Mouse (Mus musculus): ENCODE measurements at regions not wholly inside any gene's neighbourhood (a gene's known extent, or its start where the extent isn't known, plus 50 kb on each side); places are given as distances from the start of the nearest gene placed in this dataset.

GRCm38 (mm10) chr12:114564329-114564728, 1020.6 kb downstream of the Adam6a start:
- Histone ChIP-seq H3K36me3 (ENCODE audit: control insufficient read depth, insufficient read depth, low read length) (no peaks in the 10 kb centered on the region), H3K27ac (ENCODE audit: insufficient read depth, low read length) (no peak overlapping the region), H3K27me3 (ENCODE audit: control insufficient read depth, insufficient read depth, low read length) (no peaks in the 10 kb centered on the region), H3K4me3 (ENCODE audit: extremely low read depth, insufficient read depth, insufficient read length) (no peak overlapping the region), H3K4me1 (ENCODE audit: control insufficient read depth, insufficient read depth, insufficient read length) (peaks cover 7% of the 10 kb centered on the region; the same call in 1 of the 2 replicates)
- TF ChIP-seq POLR2A (IDR thresholded peaks at IDR 0.05; ENCODE audit: low read depth, low read length) (no peak), CTCF (IDR thresholded peaks at IDR 0.05; ENCODE audit: extremely low read depth, insufficient read depth, insufficient read length, insufficient replicate concordance) (no peak)
- 31% methylated on average over 2 of the region's 2 CpGs for WGBS
- DNase-seq (ENCODE audit: low read depth in 1 of 2, low spot score in 2 of 2) = no peak

- 31% methylated on average over 1 of the region's 1 CpGs for WGBS
- Histone ChIP-seq H3K4me3 (ENCODE audit: extremely low read depth, insufficient read depth, insufficient read length) (no peak overlapping the region), H3K36me3 (ENCODE audit: control insufficient read depth, insufficient read depth, low read length) (no peaks in the 10 kb centered on the region), H3K4me1 (ENCODE audit: control insufficient read depth, insufficient read depth, insufficient read length) (no peaks in the 10 kb centered on the region), H3K27ac (ENCODE audit: insufficient read depth, low read length) (no peak overlapping the region), H3K27me3 (ENCODE audit: control insufficient read depth, insufficient read depth, low read length) (no peaks in the 10 kb centered on the region)
- TF ChIP-seq CTCF (IDR thresholded peaks at IDR 0.05; ENCODE audit: extremely low read depth, insufficient read depth, insufficient read length, insufficient replicate concordance) (no peak), POLR2A (IDR thresholded peaks at IDR 0.05; ENCODE audit: low read depth, low read length) (no peak)
- no peak for DNase-seq (ENCODE audit: low read depth in 1 of 2, low spot score in 2 of 2)
Observed at GRCm38 (mm10) chr12:114583371-114583770, 1039.7 kb downstream of the Adam6a start.

- peak; percentile 57 to 62 for DNase-seq (ENCODE audit: low read depth in 1 of 2, low spot score in 2 of 2)
- 14% methylated on average over 2 of the region's 2 CpGs for WGBS
- H3K4me1 ChIP-seq (ENCODE audit: control insufficient read depth, insufficient read depth, insufficient read length) = no peaks in the 10 kb centered on the region
- H3K4me3 ChIP-seq (ENCODE audit: extremely low read depth, insufficient read depth, insufficient read length) = no peak overlapping the region
- TF ChIP-seq POLR2A (IDR thresholded peaks at IDR 0.05; ENCODE audit: low read depth, low read length) = no peak
- TF ChIP-seq CTCF (IDR thresholded peaks at IDR 0.05; ENCODE audit: extremely low read depth, insufficient read depth, insufficient read length, insufficient replicate concordance) = peak; percentile 38; the same call in 1 of the 2 replicates
- no peaks in the 10 kb centered on the region for H3K27me3 ChIP-seq (ENCODE audit: control insufficient read depth, insufficient read depth, low read length)
- no peak overlapping the region for H3K27ac ChIP-seq (ENCODE audit: insufficient read depth, low read length)
- H3K36me3 ChIP-seq (ENCODE audit: control insufficient read depth, insufficient read depth, low read length) = no peaks in the 10 kb centered on the region
Observed at GRCm38 (mm10) chr12:114587227-114587626, 1043.5 kb downstream of the Adam6a start.

- Histone ChIP-seq H3K36me3 (ENCODE audit: control insufficient read depth, insufficient read depth, low read length) (no peaks in the 10 kb centered on the region), H3K27ac (ENCODE audit: insufficient read depth, low read length) (no peak overlapping the region), H3K4me3 (ENCODE audit: extremely low read depth, insufficient read depth, insufficient read length) (no peak overlapping the region), H3K27me3 (ENCODE audit: control insufficient read depth, insufficient read depth, low read length) (no peaks in the 10 kb centered on the region), H3K4me1 (ENCODE audit: control insufficient read depth, insufficient read depth, insufficient read length) (no peaks in the 10 kb centered on the region)
- WGBS = 28% methylated on average over 1 of the region's 1 CpGs
- no peak for TF ChIP-seq CTCF (IDR thresholded peaks at IDR 0.05; ENCODE audit: extremely low read depth, insufficient read depth, insufficient read length, insufficient replicate concordance)
- TF ChIP-seq POLR2A (IDR thresholded peaks at IDR 0.05; ENCODE audit: low read depth, low read length) = no peak
- no peak for DNase-seq (ENCODE audit: low read depth in 1 of 2, low spot score in 2 of 2)
Observed at GRCm38 (mm10) chr12:114597672-114598071, 1054.0 kb downstream of the Adam6a start.

GRCm38 (mm10) chr12:114609171-114609570, 1065.5 kb downstream of the Adam6a start:
- no peak overlapping the region for H3K4me3 ChIP-seq (ENCODE audit: extremely low read depth, insufficient read depth, insufficient read length)
- H3K27me3 ChIP-seq (ENCODE audit: control insufficient read depth, insufficient read depth, low read length) = no peaks in the 10 kb centered on the region
- no peaks in the 10 kb centered on the region for H3K36me3 ChIP-seq (ENCODE audit: control insufficient read depth, insufficient read depth, low read length)
- no peak overlapping the region for H3K27ac ChIP-seq (ENCODE audit: insufficient read depth, low read length)
- peaks cover 2% of the 10 kb centered on the region for H3K4me1 ChIP-seq (ENCODE audit: control insufficient read depth, insufficient read depth, insufficient read length)
- no peak for DNase-seq (ENCODE audit: low read depth in 1 of 2, low spot score in 2 of 2)
- TF ChIP-seq CTCF (IDR thresholded peaks at IDR 0.05; ENCODE audit: extremely low read depth, insufficient read depth, insufficient read length, insufficient replicate concordance) = no peak
- TF ChIP-seq POLR2A (IDR thresholded peaks at IDR 0.05; ENCODE audit: low read depth, low read length) = no peak

- 50% methylated on average over 2 of the region's 2 CpGs for WGBS
- H3K4me1 ChIP-seq (ENCODE audit: control insufficient read depth, insufficient read depth, insufficient read length) = peaks cover 2% of the 10 kb centered on the region
- H3K36me3 ChIP-seq (ENCODE audit: control insufficient read depth, insufficient read depth, low read length) = no peaks in the 10 kb centered on the region
- no peak overlapping the region for H3K4me3 ChIP-seq (ENCODE audit: extremely low read depth, insufficient read depth, insufficient read length)
- peak in 1 of 2 experiments; percentile 16 for DNase-seq (ENCODE audit: low read depth in 1 of 2, low spot score in 2 of 2)
- no peak overlapping the region for H3K27ac ChIP-seq (ENCODE audit: insufficient read depth, low read length)
- TF ChIP-seq CTCF (IDR thresholded peaks at IDR 0.05; ENCODE audit: extremely low read depth, insufficient read depth, insufficient read length, insufficient replicate concordance) (no peak), POLR2A (IDR thresholded peaks at IDR 0.05; ENCODE audit: low read depth, low read length) (no peak)
- no peaks in the 10 kb centered on the region for H3K27me3 ChIP-seq (ENCODE audit: control insufficient read depth, insufficient read depth, low read length)
Observed at GRCm38 (mm10) chr12:114612108-114612507, 1068.4 kb downstream of the Adam6a start.

GRCm38 (mm10) chr12:114615179-114615578, 1071.5 kb downstream of the Adam6a start:
- H3K36me3 ChIP-seq (ENCODE audit: control insufficient read depth, insufficient read depth, low read length) = no peaks in the 10 kb centered on the region
- 11% methylated on average over 3 of the region's 3 CpGs for WGBS
- H3K27ac ChIP-seq (ENCODE audit: insufficient read depth, low read length) = no peak overlapping the region
- H3K27me3 ChIP-seq (ENCODE audit: control insufficient read depth, insufficient read depth, low read length) = no peaks in the 10 kb centered on the region
- peaks cover 2% of the 10 kb centered on the region; the same call in 1 of the 2 replicates for H3K4me1 ChIP-seq (ENCODE audit: control insufficient read depth, insufficient read depth, insufficient read length)
- TF ChIP-seq POLR2A (IDR thresholded peaks at IDR 0.05; ENCODE audit: low read depth, low read length) = no peak
- TF ChIP-seq CTCF (IDR thresholded peaks at IDR 0.05; ENCODE audit: extremely low read depth, insufficient read depth, insufficient read length, insufficient replicate concordance) = no peak; the same call in 1 of the 2 replicates
- H3K4me3 ChIP-seq (ENCODE audit: extremely low read depth, insufficient read depth, insufficient read length) = no peak overlapping the region
- DNase-seq (ENCODE audit: low read depth in 1 of 2, low spot score in 2 of 2) = peak in 1 of 2 experiments; percentile 17
